Mouse (Mus musculus) heart, embryonic 12.5 days (tissue): ENCODE measurements around the gene Rassf3. TPM values are rescaled to one million over a fixed set of nuclear protein-coding genes. Genes with fewer than 3 reads are reported as not detected.

Source experiments
- ATAC-seq: fragments of 200-750 bp; cut with Nextera tagmentation; 2 replicates; pipeline ENCODE4 v1.8.0; 2017; ENCODE audit warnings: moderate TSS enrichment, moderate library complexity; ENCODE audit not compliant: insufficient number of reproducible peaks, low FRiP score
- H3K27ac ChIP-seq: fragments of 300-500 bp; sonication (generic); 2 replicates; pipeline ENCODE4 v1.5.1; 2016; ENCODE audit warnings: mild to moderate bottlenecking, moderate library complexity; ENCODE audit not compliant: poor library complexity, severe bottlenecking
- H3K27me3 ChIP-seq: fragments of 300-500 bp; sonication (generic); replicated peaks from 2 replicates; pipeline ENCODE4 v1.6.1; 2016; ENCODE audit warnings: mild to moderate bottlenecking, moderate library complexity
- H3K36me3 ChIP-seq: fragments of 300-500 bp; sonication (generic); 2 replicates; pipeline ENCODE4 v1.6.1; 2016; ENCODE audit warnings: mild to moderate bottlenecking, moderate library complexity
- H3K4me1 ChIP-seq: fragments of 300-500 bp; sonication (generic); replicated peaks from 2 replicates; pipeline ENCODE4 v1.6.1; 2016; ENCODE audit warnings: mild to moderate bottlenecking
- H3K4me2 ChIP-seq: fragments of 300-500 bp; sonication (generic); 2 replicates; pipeline ENCODE4 v1.6.1; 2016; ENCODE audit warnings: mild to moderate bottlenecking, moderate library complexity
- H3K4me3 ChIP-seq: fragments of 300-500 bp; sonication (generic); 2 replicates; pipeline ENCODE4 v1.5.1; 2016; ENCODE audit warnings: mild to moderate bottlenecking
- H3K9ac ChIP-seq: fragments of 300-500 bp; sonication (generic); 2 replicates; pipeline ENCODE4 v1.6.1; 2016; ENCODE audit warnings: mild to moderate bottlenecking, moderate library complexity
- H3K9me3 ChIP-seq: fragments of 300-500 bp; sonication (generic); replicated peaks from 2 replicates; pipeline ENCODE4 v1.6.1; 2016; ENCODE audit warnings: mild to moderate bottlenecking, moderate library complexity
- WGBS: fragments of 180-500 bp; shearing (Covaris S2); methylation state at CpG from one replicate; pipeline ENCODE4 v1.1.7; 2016; 5-methylcytosine and 5-hydroxymethylcytosine counted together
- polyA plus RNA-seq: library from polyadenylated mRNA; unstranded; fragments of >200 nt; fragmentation: Nextera tagmentation; extraction: Ambion mirVana; gene quantifications from 2 replicates; pipeline ENCODE4 v1.2.1, GENCODE M21; 2016

Rassf3 gene
- polyA plus RNA-seq, 1 experiment from 2014 or later = 27.0 TPM

DNA sequence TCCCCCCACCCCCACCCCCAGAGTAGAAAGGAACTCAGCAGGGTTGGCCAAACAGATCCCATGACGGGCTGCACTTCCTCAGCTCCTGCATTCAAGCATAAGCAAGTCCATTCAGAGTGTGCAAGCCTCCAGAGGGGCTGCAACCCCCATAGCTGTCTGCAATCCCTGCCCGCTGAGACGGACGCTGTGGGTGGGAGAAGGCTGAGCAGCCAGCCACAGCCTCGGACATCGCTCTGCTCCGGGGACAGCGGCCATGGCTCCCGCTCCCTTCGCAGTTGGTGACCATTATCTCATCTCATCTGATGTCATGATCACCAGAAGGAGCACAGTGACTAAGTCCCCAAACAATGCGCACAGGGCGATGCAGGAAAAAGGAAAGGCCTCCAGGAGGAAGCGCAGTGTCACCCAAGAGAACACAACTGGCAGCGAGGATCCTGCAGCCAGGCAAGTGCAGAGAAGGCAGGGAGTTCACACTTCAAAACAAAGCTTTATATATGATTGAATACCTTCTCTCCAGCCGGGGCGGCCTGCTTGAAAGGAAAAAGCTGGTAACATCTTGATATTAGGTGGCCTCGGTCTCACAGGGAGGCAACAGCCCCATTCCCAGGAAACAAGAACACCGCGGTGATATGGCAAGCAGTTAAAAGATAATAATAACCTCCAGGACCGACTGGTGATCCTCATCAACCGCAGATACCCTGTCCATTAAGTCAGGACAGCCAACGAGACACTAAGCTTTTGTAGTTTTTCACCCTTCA is 14.6 kb downstream of the Rassf3 start:
- Histone ChIP-seq H3K36me3 (peaks cover 7% of the 10 kb centered on the region; the same call in 1 of the 2 replicates), H3K9me3 (no peaks in the 10 kb centered on the region), H3K9ac (peak overlapping the region; percentile 57), H3K4me2 (peak overlapping the region; percentile 67), H3K27me3 (no peaks in the 10 kb centered on the region), H3K4me3 (peak overlapping the region; percentile 26), H3K4me1 (peaks cover 40% of the 10 kb centered on the region), H3K27ac (peak overlapping the region; percentile 60)
- peak; percentile 38; the same call in 1 of the 2 replicates for ATAC-seq
- 4% methylated on average over 22 of the region's 22 CpGs for WGBS

DNA sequence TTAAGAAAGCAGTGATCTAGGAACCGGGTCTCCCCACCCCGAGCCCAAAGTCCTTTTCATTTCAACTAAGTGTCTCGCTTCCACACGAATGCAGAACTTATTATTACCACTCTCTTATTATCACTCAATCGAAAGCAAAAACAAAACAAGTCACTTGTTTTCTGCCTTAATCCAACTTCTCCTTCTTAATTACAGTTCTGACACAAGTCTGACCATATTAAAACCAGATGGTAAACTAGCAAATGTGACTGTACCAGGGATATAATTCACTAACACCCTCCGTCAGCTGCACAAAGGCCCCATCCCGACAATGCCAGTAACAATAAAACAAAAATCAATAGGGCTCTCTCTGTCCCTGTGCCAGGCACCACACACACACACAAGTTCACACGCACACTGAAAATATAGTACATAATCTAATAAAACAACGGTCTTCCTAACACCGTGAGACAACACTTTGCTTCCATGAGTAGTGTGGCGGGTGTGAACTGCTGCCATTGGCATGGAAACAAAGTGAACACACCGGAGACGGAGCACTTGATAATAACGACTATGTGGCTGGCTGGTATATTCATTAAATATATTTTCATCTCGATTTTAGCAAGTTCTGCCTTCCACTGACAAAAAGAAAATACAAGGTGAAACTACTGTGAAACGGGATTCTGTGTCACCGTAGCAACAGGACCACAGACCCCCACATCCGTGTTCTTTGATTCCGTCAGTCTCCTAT is 16.9 kb downstream of the Rassf3 start:
- H3K36me3 ChIP-seq = peaks cover 7% of the 10 kb centered on the region; the same call in 1 of the 2 replicates
- H3K4me1 ChIP-seq = peaks cover 57% of the 10 kb centered on the region
- H3K27me3 ChIP-seq = no peaks in the 10 kb centered on the region
- H3K9ac ChIP-seq = no peak overlapping the region
- no peaks in the 10 kb centered on the region for H3K9me3 ChIP-seq
- H3K27ac ChIP-seq = no peak overlapping the region
- no peak overlapping the region for H3K4me2 ChIP-seq
- no peak overlapping the region for H3K4me3 ChIP-seq
- 81% methylated on average over 19 of the region's 19 CpGs for WGBS
- no peak for ATAC-seq

DNA sequence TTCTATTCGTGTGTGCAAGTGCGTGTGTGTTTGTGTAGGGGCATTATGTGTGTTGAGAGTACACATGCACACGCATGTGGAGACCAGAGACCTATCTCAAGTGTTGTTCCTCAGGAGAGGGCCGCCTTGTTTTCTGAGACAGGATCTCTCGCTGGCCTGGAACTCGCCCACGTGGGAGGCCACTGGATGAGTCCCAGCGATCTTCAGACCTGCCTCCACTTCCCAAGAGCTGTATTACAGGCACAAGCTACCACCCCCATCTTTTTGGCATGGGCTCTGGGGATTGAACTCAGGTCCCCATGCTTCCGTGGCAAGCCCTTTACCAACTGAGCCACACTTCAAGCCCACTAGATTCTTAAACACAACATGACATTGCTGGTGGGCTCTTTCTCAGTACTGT is 17.7 kb downstream of the Rassf3 start:
- Histone ChIP-seq H3K9me3 (no peaks in the 10 kb centered on the region), H3K9ac (no peak overlapping the region), H3K4me2 (no peak overlapping the region), H3K36me3 (0 out of 2 replicates have a peak, but pooled peaks cover 4% of the 10 kb centered on the region), H3K27ac (no peak overlapping the region), H3K27me3 (no peaks in the 10 kb centered on the region), H3K4me3 (no peak overlapping the region), H3K4me1 (peaks cover 57% of the 10 kb centered on the region)
- ATAC-seq = no peak
- WGBS = 74% methylated on average over 9 of the region's 9 CpGs

DNA sequence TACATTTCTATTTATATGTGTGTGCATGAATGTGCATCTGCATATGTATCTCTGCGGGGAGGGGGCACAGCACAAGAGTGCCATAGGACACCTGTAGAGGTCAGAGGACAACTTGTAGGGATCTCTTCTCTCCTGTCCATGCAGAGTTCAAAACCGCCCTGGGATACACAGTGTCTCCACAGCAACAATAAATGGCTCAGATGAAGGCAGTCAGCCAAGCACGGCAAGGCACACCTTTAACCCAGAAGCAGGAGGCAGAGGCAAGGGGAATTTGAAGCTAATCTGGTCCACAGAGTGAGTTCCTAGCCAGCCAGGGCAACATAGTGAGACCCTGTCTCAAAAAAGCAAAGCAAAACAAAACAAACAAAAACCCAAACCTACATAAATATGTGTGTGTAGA is 18.8 kb downstream of the Rassf3 start:
- ATAC-seq = no peak
- no peaks in the 10 kb centered on the region for H3K9me3 ChIP-seq
- H3K4me2 ChIP-seq = no peak overlapping the region
- H3K4me3 ChIP-seq = no peak overlapping the region
- WGBS = 83% methylated on average over 3 of the region's 3 CpGs
- H3K36me3 ChIP-seq = 0 out of 2 replicates have a peak, but pooled peaks cover 1% of the 10 kb centered on the region
- no peak overlapping the region for H3K9ac ChIP-seq
- no peak overlapping the region for H3K27ac ChIP-seq
- H3K4me1 ChIP-seq = peaks cover 54% of the 10 kb centered on the region
- H3K27me3 ChIP-seq = no peaks in the 10 kb centered on the region

DNA sequence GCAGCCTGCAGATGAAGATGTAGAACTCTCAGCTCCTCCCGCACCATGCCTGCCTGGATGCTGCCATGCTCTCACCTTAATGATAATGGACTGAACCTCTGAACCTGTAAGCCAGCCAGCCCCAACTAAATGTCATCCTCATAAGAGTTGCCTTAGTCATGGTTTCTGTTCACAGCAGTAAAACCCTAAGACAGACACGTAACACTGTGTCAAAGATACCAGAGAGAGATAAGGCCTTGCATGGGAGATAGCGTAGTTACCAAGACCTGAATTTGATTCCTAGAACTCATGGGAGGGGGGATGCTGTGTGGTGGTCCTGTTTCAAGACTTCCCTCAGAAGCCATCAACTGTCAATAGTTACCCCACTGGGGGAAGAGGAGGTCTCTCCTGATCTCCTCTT is 20.6 kb downstream of the Rassf3 start:
- Histone ChIP-seq H3K36me3 (peaks cover 8% of the 10 kb centered on the region; the same call in 1 of the 2 replicates), H3K9me3 (no peaks in the 10 kb centered on the region), H3K27me3 (no peaks in the 10 kb centered on the region), H3K4me2 (no peak overlapping the region), H3K4me3 (no peak overlapping the region), H3K27ac (no peak overlapping the region), H3K9ac (no peak overlapping the region), H3K4me1 (peaks cover 41% of the 10 kb centered on the region)
- ATAC-seq = no peak
- WGBS = 74% methylated on average over 3 of the region's 3 CpGs

DNA sequence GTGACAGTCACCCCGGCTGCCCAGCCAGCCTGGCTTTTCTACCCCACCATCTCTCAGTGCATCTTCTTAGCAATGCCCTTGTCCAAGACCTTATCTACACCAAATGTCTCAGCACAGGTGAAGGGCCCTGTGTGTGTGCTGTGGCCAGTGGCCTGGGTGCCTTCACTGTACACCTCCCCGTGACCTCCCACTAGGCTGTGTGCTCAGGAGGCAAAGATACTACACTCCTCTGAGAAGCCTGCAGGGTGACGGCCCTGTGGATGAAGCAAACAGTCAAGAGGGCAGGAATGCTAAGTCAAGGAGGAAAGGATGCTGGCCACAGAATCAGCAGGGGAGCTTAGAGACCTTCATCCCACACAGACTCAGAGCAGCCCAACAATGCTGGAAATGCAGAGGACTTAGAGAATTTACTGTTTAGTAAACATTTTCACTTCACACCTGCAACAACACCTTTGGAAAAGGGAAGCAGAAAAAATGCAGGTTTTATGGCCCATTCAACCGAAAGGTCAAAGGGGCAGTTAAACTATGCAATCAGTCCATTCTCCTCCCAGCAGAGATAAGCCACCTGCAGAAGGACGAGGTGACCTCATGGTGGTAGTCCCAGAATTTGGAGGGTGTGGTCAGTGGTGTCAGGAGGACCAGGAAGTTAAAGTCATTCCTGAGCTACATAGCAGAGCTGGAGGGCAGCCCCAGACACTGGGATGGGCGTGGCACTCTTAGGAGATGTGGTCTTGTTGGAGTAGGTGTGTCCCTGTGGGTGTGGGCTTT is 21.3 kb downstream of the Rassf3 start:
- Histone ChIP-seq H3K27ac (0 out of 2 replicates have a peak overlapping the region, but pooled peaks have one; percentile 1), H3K9ac (no peak overlapping the region), H3K9me3 (no peaks in the 10 kb centered on the region), H3K4me1 (peaks cover 41% of the 10 kb centered on the region), H3K4me3 (no peak overlapping the region), H3K27me3 (no peaks in the 10 kb centered on the region), H3K36me3 (peaks cover 8% of the 10 kb centered on the region; the same call in 1 of the 2 replicates), H3K4me2 (no peak overlapping the region)
- ATAC-seq = no peak
- WGBS = 57% methylated on average over 6 of the region's 6 CpGs

DNA sequence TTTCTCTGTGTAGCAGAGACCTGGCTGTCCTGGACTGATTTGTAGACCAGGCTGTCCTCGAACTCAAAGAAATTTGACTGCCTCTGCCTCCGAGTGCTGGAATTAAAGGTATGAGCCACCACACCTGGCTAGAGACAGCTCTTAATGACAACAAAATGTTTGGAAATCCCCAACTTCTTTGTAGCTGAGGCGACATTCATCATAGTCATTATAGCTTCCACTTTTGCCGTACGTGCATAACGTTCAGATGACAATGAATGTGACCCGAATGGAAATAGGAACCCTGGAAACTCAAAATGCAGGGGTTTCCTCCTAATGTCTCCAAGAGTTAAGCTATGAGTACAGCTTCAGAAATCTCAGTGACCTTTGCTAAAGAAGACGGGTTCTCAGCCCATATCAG is 22.1 kb downstream of the Rassf3 start:
- H3K27me3 ChIP-seq = no peaks in the 10 kb centered on the region
- WGBS = 81% methylated on average over 8 of the region's 8 CpGs
- H3K4me2 ChIP-seq = no peak overlapping the region
- peaks cover 8% of the 10 kb centered on the region; the same call in 1 of the 2 replicates for H3K36me3 ChIP-seq
- no peaks in the 10 kb centered on the region for H3K9me3 ChIP-seq
- H3K27ac ChIP-seq = no peak overlapping the region
- peaks cover 40% of the 10 kb centered on the region for H3K4me1 ChIP-seq
- H3K9ac ChIP-seq = no peak overlapping the region
- no peak for ATAC-seq
- no peak overlapping the region for H3K4me3 ChIP-seq

DNA sequence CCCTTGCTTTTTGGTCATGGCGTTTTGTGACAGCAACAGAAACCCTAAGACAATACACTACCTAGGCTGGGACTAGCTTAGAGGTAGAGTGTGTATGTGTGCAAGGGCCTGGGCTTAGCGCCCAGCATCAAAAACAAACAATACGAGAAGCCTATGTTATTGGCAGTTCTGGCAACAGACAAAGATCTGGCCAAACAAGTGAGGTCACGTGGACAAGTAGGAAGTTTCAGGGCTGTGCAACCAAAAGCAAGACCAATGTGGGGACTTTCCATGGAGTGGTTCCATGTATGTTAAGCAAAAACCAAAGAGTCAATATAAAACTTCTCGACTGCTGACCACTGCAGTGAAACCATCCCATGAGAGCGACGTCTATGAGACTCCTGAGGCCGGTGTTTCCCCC is 30.3 kb downstream of the Rassf3 start:
- no peak for ATAC-seq
- Histone ChIP-seq H3K27me3 (no peaks in the 10 kb centered on the region), H3K4me1 (peaks cover 40% of the 10 kb centered on the region), H3K36me3 (no peaks in the 10 kb centered on the region), H3K4me2 (no peak overlapping the region), H3K4me3 (no peak overlapping the region), H3K27ac (no peak overlapping the region), H3K9ac (no peak overlapping the region), H3K9me3 (no peaks in the 10 kb centered on the region)
- 83% methylated on average over 8 of the region's 8 CpGs for WGBS

DNA sequence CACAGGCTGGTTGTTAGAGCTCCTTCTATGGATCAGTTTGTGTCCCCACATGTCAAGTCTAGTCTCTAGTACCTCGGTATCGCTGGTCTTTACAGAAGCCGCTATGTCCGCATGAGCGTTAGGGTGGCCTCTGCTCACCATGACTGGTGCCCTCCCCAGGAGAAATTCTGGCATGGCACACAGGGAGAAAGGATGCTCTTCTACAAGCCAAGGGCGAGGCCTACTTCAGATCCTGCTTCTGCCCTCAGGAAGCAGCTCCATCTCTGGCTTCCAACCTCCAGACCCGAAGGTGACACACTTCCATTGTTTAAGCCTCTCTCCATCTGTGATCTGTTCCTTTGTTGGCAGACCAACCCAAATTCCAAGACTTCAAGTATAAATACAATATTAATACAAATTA is 31.9 kb downstream of the Rassf3 start:
- Histone ChIP-seq H3K9ac (no peak overlapping the region), H3K27ac (no peak overlapping the region), H3K4me3 (no peak overlapping the region), H3K4me1 (peaks cover 51% of the 10 kb centered on the region), H3K4me2 (no peak overlapping the region), H3K27me3 (no peaks in the 10 kb centered on the region), H3K36me3 (no peaks in the 10 kb centered on the region), H3K9me3 (no peaks in the 10 kb centered on the region)
- 85% methylated on average over 7 of the region's 7 CpGs for WGBS
- no peak for ATAC-seq

DNA sequence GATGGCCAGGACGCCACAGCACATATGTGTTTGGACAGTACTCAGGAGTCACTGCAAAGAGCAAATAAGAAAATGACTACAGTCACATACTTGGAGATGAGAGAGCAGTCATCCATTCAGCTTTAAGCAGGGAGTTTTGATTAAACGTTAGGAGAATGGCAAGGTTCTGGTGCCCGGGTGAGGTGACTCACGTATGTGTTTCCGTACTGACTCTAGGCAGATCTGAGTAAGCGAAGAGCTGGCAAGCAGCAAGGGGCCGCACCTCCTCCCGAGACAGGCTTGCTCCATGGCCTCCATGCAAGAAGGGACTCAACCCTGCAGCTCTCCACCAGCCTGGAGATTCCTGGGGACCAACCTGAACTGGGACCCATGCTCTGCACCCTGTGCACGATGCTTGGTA is 32.4 kb downstream of the Rassf3 start:
- Histone ChIP-seq H3K4me2 (no peak overlapping the region), H3K9me3 (no peaks in the 10 kb centered on the region), H3K4me3 (no peak overlapping the region), H3K27me3 (no peaks in the 10 kb centered on the region), H3K9ac (no peak overlapping the region), H3K4me1 (peaks cover 52% of the 10 kb centered on the region), H3K36me3 (no peaks in the 10 kb centered on the region), H3K27ac (no peak overlapping the region)
- no peak for ATAC-seq
- WGBS = 81% methylated on average over 9 of the region's 9 CpGs

DNA sequence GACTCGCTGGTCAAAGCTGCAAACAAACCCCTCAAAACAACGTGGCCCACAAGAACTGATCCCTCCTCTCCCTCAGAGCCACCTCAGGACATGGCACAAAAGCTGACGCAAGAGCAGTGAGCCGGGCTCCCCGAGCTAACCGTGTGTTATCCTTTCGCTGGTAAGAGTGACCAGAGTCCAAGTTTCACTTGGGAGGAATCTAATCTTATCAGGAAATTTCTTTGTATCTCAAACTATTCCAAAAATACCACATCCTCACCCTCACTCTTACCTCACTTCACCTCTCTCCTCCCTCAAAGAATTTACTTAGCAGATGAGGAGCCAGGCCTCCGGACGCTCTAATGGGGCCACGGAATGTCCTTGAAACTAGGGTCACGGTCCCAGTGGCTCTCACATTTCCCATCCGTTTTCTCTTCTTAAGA is 36.8 kb downstream of the Rassf3 start:
- Histone ChIP-seq H3K4me3 (no peak overlapping the region), H3K4me1 (peaks cover 71% of the 10 kb centered on the region), H3K27me3 (no peaks in the 10 kb centered on the region), H3K9ac (peak overlapping the region; percentile 20; the same call in 1 of the 2 replicates), H3K36me3 (no peaks in the 10 kb centered on the region), H3K27ac (peak overlapping the region; percentile 72), H3K9me3 (no peaks in the 10 kb centered on the region), H3K4me2 (0 out of 2 replicates have a peak overlapping the region, but pooled peaks have one; percentile 19)
- WGBS = 32% methylated on average over 12 of the region's 12 CpGs
- ATAC-seq = no peak
